Mouse (Mus musculus): ENCODE data around the gene Gria2.
A peak's percentile ranks its signal among the peaks of the same experiment; 100 is the strongest.

Gene Gria2

GRCm38 (mm10) chr3:80774005-80774764 lies 28.4 kb downstream of the Gria2 start:
- no peak for DNase-seq

DNA sequence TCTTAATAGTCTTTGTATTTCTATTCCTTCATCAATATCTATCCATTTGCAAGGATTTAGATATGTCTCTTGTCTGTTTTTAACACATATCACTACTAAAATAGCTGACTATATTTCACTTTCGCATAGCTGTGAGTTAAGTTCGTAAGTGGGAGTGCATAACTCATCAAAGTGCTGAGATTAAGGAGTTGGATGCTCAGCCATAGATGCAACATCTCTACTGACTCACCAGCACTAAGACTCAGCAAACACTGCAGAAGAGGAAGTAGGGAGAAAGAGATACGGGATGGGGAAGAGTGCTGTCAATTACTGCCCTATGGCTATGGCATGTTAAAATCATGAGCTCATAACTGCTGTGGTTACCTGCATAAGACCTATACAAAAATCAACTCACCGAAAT lies 29.4 kb downstream of the Gria2 start:
- no peak for DNase-seq

DNA sequence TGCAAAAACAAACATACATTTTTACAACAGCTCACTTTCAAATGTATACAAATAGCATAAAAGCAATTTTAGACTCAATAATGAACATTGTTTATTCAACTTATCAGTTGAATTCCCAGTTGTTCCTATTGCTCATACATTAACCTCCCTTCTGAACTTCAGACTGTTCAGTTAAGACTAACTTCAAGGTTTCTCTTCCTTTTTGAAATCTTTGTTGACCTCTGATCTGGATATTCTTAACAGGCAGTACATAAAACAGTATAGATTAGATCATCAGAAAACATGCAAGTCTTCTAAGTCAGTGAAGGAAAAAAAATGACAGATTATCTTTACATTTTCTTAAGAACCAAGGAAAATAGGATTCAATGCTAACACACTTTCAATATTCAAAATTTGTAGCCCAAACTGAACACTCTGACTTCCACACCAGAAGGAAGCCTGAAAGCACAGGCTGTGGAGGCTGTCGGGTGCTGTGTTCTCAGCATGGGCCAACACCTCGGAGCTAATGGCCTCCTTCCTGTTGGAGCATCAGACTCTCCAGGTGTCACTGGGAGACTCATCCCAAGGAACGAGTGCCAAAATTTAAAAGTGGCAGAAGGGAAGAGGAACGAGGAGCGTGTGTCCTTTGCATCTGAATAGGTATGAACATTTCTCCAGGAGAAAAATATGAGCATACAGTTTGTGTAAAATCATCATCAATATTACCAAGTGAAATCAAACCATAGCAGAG lies 33.0 kb downstream of the Gria2 start:
- DNase-seq, result peak; percentile 79 to 84

GRCm38 (mm10) chr3:80758955-80759354 lies 43.7 kb downstream of the Gria2 start:
- peak; percentile 37 to 55 for DNase-seq

GRCm38 (mm10) chr3:80758363-80758762 lies 44.3 kb downstream of the Gria2 start:
- no peak for DNase-seq

DNA sequence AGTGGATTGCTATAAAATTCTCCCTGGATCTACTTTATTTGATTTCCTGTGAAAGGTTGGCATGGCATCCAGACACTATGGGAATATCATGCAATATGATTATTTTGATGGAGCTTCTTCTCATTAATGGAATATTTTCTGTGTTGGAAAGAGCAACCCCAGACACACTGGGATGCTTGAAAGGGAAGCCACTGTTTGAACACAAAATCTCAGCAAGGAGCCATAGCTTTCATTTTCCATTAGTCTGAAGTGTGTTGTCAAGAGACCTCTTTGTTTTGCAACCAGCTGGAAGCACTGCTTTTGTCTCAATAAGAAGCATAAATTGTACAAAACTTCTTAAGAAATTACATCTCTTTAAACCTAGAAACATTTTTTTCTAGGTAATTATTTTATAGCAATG lies 51.8 kb downstream of the Gria2 start:
- no peak for DNase-seq

DNA sequence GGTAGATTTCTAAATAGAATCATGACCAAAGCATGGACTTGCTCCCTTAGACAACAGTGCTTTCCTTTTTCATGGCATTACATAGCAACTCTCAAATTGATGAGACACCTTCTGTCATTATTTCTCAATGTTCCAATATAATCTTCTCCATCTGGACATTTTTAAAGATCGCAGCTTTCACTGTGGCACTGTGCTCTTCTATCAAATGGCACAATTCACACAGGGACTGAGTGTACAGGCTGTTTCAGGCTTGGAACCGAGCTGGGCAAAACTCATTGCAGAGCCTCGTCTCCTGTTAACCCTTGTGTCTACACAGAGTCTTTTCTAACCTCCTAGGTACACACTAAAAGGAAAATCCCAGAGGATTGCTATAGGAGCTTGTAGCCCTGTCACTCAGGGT lies 77.4 kb downstream of the Gria2 start:
- DNase-seq, result peak; percentile 15 to 32

DNA sequence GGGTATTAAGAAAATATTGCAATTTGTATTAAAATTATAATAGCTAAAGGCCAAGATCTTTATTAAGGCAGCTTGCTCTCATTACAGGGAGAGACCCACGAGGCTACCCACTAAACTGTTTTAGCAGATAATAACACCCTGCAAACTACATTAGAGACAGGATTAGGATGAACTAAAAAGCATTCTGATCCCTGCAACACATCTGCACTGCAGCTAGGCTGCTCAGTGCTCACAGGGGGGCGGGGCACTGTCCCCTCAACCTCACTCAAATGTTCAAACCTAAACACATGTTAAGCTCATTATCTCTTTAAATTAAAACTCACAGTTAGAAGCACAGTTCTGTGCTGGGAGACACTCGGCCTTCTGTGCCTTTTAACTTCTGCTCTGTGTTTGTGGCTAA lies 89.5 kb downstream of the Gria2 start:
- no peak for DNase-seq

- DNase-seq, result no peak
These were observed 93.6 kb downstream of the Gria2 start for GRCm38 (mm10) chr3:80708992-80709391.

GRCm38 (mm10) chr3:80702173-80702572 lies 100.5 kb downstream of the Gria2 start:
- no peak for DNase-seq

GRCm38 (mm10) chr3:80697523-80697922 lies 105.1 kb downstream of the Gria2 start:
- peak; percentile 23 to 25 for DNase-seq

DNA sequence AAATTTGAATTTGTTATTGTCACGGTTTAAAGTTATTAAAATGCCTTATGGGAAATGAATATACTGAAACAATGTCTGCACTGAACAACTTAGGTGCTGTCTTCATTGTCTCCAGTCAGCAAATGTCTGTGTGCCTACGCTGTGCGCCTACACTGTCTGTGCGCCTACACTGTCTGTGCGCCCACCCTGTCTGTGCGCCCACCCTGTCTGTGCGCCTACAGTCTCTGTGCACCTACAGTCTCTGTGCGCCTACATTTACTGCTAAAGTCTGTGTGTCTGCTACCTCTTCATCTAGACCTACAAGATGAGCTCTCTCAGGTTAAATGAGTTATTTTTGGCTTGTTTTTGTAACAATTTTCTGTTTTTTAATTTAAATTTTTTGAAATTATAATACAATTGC lies 107.7 kb downstream of the Gria2 start:
- no peak for DNase-seq

DNA sequence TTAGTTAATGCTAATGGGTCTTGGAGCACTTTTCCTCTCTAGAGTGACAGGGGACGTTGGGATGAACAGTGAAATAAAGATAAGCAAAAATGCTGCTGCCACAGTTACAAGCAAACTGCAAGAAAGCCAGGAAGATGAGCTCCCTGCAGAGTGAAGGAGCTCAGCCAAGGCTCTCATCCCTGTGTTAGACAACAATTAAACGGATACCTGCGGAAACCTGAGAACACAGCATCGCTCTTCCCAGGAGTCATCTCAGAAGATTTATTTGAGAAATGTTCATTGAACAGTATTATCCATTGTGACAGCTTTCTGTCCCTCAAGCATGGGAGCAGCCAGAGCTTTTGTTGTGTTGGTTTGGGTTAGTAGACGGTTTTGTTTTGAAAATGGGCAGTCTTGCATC lies 137.5 kb downstream of the Gria2 start:
- peak; percentile 63 to 77 for DNase-seq

DNA sequence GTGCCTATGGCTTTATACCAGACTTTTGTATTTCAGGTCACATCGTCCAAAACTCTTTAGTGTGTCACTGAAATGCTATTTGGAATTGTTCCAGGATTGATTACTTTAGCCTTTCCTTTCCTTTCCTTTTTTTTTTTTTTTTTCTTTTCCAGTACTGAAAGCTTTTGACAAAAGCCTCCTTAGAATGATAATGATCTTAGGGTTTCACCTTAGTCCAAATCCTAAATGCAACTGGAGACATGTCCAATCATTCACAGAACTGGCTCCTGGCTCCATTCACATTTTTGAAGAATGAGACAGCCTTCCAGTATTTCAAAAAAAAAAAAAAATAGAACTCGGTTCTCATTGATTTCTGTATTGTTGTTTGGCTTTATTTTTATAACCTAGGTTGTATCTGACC lies 139.3 kb downstream of the Gria2 start:
- DNase-seq, result no peak

- DNase-seq, result no peak
These were observed 140.8 kb downstream of the Gria2 start for GRCm38 (mm10) chr3:80661838-80662237.

DNA sequence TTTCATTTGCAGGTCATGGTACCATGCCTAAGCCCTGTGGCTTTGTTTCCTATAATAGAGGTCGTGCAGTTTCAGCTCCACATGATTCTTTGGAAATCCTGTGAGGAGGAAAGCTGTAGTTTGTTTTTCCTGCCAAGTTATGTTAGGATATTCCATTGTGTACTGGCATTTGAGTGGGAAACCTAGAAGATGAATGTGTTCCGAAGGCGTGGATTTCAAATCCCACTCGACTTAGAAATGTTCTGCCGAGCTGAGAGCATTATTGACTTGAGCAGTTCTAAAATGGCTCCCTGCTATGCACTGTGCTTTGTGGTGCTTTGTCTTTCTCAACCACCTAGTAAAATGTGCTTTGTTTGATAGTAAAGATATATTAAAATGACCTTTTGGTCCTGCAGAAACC lies 150.4 kb downstream of the Gria2 start:
- no peak for DNase-seq

Data from cerebellum, postnatal 10 days (tissue).